Mouse (Mus musculus) mouse embryonic stem cell (cell line): ENCODE measurements around the gene Smarcd2.

Experiments
- in situ Hi-C, 2 experiments: fragments of 300-500 bp; cut with MboI; formaldehyde crosslinking; loops; 1 replicate in 1 of 2; 3 replicates in 1 of 2; pipeline ENCODE4 v1.14.3; 2019 to 2020; ENCODE audit warnings: low sequenced_read_pairs in 2 of 2, low pct_unique_long_range_greater_than_20kb in 1 of 2, mixed read lengths in 1 of 2; ENCODE audit not compliant: unreplicated experiment in 1 of 2

The Smarcd2 gene

DNA sequence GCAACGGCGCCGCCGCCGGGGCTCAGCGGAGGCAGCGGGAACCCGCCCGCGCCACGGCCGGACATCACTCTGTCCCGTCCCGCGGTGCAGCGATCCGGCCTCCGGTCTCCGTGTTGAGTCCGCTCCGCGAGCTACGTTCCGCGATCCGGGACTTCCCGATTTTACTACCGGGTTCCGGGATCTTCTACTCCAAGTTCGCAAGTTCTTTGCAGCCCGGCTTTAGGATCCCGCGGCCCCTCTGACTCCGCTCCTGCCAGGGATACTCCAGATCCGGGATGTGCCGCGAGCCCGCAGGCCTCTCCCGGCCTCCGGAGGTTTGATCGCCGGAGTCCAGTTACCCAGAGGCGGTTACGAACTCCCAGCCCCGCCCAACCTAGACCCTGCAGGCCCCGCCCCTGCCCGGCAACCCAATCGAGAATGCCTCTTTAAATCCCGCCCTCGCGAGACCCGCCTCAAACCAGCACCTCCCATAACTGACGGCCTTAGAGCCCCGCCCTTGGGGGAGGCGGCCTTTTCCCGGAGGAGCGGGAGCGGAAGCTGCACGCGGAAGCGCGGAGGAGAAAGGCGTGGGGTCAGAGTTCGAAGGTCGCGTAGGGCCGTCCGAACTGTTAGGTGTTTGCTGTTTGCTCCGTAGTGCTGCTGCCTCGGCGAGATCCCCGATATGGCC, at the start of gene Smarcd2:
Smarcd2 (minus strand) TSS at position 329 of the 667 bp plus-strand sequence.
- in situ Hi-C loops = no loop called here

DNA sequence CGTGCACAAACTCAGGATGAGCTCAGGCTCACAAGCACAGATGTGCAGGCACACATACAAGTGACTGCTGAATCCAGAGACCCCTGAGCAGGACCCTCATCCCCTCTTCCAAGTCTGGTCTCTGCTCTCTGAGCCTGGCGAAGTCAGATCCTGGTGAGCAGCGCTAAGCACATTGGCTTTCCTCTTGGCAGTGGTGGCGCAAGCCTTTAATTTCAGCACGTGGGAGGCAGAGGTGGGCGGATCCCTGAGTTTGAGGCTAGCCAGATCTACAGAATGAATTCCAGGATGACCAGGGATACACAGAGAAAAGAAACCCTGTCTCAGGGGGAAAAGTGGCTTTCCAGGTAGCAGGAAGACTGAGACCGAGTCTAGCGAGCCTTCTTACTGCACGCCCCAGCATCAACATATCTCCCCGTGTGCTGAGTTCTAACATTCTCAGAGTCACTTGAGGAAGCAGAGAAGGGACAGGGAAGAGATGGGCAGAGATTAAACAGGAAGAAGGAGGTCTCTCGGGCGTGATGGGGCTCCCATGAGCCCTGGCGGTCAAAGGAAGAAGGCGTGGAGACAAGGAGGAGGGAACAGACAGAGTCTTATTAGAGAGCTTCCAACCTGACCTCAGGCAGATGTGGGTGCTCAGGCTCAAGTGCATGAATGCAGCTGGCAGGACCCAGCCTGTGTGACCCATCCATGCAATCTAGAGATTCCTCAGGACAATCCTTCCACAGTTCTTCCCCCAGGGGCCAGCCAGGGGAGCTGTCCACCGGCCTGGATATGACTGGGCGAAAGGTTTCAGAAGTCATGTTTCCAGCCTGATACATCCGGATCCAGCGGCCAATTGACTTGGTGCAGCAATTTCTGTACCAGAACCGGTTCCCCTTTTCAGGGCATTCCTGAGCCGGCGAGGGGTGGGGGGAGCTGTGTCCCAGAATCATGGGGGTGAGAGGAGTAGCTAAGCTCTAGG, 45.9 kb upstream of the Smarcd2 start:
- in situ Hi-C loops = no loop called here

DNA sequence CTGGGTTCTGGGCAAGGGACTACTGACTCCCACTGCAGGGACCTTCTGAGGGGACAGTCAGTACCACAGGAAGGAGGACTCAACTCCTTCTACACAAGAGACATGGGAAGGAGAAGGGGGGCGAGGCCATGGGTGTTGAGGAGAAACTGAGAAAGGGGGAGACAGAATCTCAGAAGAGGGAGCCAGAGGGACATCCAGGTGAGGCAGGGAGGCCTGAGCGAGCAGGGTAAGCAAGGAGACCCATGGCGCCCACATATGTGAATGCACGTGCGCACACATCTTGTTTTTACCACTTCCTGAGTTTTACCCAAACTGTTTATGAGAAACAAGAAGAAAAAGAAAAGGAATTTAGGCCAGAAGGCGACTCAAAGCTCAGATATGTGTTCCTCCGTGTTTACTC, 45.0 kb upstream of the Smarcd2 start:
- in situ Hi-C loops = no loop called here

DNA sequence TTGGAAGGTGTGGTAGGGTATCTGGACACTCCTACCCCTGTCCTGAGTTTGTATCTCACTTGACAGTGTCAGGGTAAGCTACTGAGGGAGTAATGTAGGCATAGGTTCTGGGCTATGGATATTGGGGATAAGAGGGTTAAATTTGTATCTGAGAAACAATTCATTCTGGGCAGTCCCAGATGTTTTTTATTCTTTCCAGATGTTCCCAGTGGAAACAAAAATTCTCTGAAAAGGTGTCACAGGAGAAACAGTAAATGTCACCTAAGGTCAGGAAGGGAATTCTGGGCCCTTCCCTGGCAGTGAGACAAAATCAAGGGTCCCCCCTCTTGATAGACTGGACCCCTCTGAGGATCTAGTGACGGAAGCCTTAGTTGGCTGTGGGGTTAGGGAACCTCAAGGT, 43.6 kb upstream of the Smarcd2 start:
- in situ Hi-C loops = no loop called here

DNA sequence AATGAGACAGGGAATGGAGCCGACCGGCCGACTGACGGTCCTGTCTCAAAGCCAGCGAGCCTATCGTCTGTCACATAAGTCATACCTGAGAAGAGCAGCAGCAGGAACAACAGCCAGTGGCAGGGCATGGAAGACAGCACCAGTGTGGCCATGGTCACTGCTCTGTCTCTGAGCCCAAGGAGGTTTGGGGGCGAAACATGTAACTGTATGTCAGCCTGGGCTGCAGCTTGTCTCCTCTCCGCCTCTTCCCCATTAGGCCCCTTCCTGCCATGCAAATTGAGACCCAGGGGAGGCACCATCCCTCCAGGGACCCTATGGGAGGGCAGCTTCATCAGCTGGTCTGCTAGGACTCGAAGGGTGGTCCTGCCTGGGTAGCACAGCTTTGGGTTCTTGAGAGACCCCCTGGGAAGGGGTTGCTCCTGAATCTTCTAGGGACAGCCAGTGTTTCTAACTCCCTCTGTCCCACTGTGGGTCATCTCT, 41.6 kb upstream of the Smarcd2 start, which contains the start of gene Cd79b:
Cd79b (minus strand) TSS at position 430 of the 480 bp plus-strand sequence.
- in situ Hi-C loops = no loop called here

DNA sequence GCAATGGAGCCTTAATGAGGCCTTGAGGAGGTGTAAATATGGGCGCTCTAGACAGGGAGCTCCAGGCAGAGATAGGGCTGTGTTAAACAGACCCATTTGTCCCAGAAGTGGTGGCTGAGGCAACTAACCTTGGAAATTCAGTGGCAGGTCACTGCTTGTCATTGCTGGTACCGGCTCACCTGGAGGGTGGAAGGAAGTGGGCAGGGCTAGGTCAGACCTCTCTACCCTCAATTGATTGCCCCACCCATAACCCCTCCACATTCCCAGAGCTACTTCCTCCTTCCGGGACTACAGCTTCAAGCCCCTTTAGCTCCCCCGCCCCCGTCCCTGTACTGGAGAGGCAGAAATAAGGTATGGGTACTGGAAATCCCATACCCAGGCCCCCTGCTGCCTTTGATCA, 40.8 kb upstream of the Smarcd2 start:
- in situ Hi-C loops = no loop called here

DNA sequence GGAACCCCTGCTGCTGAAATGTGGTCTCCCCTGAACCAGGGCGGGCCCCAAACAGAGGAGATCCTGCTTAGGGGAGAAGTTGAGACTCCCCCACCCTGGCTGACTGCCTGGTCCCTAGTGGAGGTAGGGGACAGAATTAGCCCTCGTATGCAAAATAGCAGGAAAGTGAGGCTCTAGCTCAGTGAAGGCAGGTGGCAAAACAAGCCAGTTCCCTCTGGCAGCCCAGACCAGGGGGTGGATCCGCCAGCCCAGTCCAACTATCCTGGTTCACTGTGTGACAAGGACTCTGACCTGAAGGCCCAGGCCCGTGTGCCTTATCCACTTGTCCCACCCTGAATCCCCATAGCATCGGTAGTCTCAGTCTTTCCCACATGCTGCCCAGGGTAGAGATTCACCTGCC, 37.4 kb upstream of the Smarcd2 start:
- in situ Hi-C loops = no loop called here

DNA sequence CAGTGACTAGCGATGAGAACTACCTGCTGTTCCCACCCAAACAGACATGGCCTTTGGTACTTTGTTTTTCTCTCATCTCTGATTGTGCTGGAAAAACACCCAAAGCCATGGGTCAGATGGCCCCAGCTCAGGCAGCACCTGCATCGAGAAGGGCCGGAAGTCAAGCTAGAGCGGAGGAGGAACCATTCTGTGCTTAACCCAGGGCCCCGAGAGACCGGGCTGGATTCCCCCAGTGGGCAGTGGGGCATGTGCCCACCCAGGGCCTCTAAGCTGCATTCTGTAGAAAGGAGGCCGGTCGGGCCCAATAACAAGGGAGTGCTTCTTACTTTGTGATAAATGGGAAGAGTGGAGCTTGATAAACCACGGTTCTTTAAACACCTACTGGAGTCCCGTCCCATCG, 35.4 kb upstream of the Smarcd2 start:
- in situ Hi-C loops = no loop called here

DNA sequence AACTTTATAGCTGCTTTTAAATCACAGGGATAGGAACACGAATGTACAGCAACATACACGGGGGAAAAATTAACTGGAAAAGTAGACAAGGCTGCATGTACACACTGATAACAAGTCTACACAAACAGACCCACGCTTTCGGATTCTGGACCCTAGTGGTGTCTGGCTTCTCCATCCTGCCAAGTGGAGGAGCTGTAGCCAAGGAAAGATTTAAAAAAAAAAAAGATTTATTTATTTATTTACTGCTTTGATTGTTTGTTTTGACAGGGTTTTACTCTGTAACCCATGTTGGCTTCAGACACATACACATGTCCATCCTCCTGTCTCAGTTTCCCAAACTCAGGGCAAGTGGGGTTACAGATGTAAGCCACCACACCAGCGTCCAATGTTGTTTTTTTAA, 34.7 kb upstream of the Smarcd2 start:
- in situ Hi-C loops = no loop called here

DNA sequence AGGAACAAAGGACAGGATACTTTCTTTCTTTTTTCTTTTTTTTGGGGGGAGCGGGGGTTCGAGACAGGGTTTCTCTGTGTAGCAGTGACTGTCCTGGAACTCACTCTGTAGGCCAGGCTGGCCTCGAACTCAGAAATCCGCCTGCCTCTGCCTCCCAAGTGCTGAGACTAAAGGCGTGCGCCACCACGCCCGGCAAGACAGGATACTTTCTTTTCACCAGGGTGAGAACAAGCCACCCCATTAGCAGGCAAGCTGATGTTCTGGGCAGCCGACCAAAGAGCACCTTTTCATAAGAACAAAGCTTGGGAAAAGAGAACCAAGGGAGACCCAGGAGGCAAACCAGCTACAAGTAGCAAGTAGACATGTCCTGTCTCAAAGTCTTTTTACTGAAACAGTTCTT, 34.0 kb upstream of the Smarcd2 start:
- in situ Hi-C loops = no loop called here

DNA sequence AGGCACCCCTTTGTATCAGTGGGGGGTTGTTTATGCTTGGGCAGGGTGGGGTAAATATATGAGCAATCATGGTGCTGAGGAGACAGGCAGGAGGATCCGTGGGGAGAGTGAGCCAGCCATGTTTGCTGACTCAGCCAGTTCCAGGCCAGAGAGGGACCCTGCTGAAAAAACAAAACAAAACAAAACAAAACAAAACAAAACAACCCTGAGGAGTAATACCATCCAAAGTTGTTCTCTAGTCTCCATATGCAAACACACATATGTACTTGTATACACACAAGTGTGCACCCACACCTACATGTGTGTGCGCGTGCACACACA, 33.3 kb upstream of the Smarcd2 start:
- in situ Hi-C loops = no loop called here

DNA sequence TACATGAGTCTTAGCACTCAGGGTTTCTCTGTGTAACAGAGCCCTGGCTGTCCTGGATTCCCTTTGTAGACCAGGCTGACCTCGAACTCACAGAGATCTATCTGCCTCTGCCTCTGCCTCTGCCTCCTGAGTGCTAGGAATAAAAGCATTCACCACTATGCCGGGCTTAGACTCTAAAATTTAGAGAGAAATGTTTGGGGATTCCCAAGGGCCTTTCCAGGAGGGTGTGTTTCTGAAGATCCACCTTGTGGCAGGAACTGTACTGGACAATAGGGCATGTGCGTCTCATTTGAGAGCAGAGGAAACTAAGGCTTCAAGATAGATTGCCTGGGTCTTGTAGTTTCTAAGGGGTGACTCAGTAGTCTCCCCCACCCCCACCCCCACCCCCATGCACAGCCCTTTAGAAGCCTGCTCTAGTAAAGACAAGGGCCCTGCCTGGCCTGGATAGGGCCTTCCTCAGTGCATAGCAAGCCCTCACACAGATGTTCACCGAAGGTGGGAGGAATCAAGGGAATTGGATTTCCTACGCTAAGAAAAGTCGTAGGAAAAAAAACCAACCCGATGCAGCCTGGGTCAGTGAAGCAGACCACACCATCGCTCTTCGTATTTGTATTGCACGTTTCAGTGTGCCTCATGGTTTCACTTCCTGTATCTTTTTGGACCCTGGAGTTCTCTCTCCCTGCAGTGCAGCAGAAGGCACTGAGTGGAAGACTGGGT, 32.7 kb upstream of the Smarcd2 start:
- in situ Hi-C loops = no loop called here

DNA sequence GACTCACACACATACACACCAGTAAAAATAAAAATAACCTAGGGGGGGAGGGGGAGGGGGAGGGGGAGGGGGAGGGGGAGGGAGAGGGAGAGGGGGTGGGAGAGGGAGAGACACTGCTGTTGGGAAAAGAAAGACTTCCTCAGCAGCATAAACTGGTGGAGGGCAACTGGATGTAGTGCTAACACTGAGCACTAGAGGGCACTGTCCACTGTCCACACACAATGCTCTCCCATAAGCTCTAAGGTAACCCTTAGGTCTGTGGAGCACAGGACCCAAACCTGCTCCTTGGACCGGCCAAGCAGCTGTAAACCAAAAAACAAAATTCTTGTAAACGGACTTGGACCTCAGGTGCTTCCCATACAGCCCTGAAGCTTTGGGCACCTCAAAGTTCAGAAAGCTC, 29.9 kb upstream of the Smarcd2 start:
- in situ Hi-C loops = no loop called here

DNA sequence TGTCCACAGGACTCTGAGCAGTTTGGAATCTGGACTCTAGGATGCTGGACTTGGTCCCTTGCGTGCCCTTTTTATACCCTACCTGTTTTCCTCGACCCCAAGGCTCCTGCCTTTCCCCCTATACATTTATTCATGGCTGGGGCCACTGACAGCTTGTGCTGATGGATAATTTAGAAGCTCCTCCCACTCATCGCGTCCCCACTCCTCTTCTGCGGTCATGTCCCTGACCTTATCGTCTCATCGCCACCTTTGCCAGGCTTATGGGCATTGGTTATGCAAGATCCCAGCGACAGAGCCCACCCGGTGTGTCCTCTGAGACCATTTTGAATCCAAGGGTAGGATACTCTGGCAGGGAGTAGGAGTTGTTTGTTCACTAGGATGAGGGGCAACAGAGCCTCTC, 29.0 kb upstream of the Smarcd2 start, which contains the start of gene Gh:
Gh (minus strand) TSS at position 101 of the 400 bp plus-strand sequence.
- in situ Hi-C loops = no loop called here

DNA sequence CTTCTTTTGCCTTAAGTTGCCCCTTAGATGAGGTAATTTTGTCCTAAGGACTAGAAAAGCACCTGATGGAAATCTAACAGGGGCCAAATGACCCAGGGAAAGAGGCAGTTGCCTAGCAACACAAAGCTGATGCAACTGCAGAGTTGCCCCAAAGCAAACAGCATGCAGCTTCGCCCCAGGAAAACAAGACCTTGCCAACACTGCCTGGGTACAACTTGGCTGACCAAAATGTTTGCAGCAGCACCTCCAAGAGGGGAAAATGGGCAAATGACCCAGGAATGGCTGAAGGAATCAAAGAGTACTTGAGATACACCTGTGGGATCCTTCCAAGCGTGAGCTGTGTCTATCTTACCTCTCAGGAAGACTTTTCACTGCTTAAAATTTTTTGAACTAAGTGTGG, 19.1 kb upstream of the Smarcd2 start:
- in situ Hi-C loops = no loop called here

DNA sequence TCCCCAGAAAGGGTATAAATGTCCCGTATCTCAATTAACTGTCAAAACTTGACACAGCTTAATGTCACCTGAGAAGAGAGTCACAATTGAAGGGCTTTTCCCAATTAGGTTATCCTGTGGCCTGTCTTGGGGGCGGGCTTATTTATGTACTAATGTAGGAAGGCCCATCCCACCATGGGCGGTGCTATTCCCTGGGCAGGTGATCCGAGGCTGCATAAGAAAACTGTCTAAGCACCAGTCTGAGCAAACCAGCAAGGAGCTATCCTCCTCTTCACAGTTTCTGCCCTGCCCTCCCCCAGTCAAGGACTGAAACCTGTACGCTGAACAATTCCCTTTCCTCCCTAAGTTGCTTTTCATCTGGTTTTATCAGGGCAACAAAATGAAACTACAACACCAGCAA, 17.6 kb upstream of the Smarcd2 start:
- in situ Hi-C loops = no loop called here

DNA sequence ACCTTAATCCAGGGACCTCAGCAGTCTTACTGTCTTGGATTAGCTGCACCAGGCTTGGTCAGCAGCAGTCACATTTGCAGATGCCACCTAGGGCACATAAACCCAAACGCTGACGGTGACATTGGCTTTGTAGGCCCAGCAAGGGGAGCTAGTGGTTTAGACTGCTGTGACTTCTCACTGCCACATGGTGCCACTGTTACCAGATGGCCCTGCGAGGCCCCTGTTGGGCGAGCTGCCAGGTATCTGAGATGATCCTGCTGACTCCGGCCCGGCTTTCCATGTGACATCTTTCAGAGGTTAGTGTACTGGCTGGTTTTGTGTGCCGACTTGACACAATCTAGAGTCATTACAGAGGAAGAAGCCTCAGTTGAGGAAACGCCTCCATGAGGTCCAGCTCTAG, 16.6 kb upstream of the Smarcd2 start:
- in situ Hi-C loops = no loop called here

DNA sequence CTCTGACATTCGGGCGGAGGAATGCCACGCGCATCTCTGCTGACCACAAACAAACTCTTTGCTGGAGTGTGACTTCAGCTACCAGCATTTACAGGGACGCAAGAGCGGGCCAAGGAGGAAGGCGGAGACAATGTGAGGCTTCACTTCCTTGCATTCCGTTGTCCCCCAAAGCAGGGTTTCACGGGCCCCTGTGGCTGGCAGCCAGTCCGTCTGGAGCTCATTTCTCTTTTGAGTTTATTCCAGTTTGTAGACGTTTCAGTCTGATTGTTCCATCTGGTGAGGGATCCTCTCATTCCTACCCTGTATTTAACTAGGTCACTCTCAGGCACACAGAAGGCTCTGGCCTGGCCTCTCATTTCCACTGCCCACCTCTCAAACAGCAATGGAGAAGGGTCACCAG, 14.2 kb upstream of the Smarcd2 start:
- in situ Hi-C loops = no loop called here

DNA sequence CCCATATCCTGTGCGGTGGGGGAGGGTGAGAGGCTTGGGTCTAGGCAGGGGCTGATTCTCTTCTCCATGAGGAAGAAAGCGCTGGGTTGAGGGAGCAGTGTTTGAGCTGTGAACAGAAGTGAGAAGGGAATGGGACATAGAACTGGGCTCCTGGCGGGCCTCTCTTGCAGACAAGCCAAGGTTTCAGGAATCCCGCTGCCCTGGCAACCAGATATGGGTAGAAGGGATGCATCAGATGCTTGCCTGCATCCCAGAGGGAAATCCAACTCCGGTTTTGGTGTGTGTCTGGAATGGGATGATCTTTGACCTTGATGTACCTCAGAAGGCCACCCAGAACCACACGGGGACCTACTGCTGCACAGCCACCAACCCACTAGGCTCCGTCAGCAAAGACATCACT, 13.4 kb upstream of the Smarcd2 start:
- in situ Hi-C loops = no loop called here
